Mouse (Mus musculus): ENCODE results near the gene Ifit3b. TPM values are rescaled to one million over a fixed set of nuclear protein-coding genes. Genes with fewer than 3 reads are reported as not detected.
"Not testable (repeated sequence)": the region's sequence is repeated elsewhere in the genome, so short reads cannot be mapped to it uniquely, and the experiment has no call there.

Ifit3b gene
- polyA plus RNA-seq, 1 experiment, result not detected

GRCm38 (mm10) chr19:34588959-34589358 lies 18.8 kb upstream of the Ifit3b start:
- no peak for TF ChIP-seq FOSL1 (IDR thresholded peaks at IDR 0.05; ENCODE audit: insufficient read depth, low read length, poor library complexity, severe bottlenecking)
- no peak for TF ChIP-seq MAX (IDR thresholded peaks at IDR 0.05)
- no peak for TF ChIP-seq MYOG (IDR thresholded peaks at IDR 0.05; ENCODE audit: control insufficient read depth, extremely low read depth, insufficient read length)
- TF ChIP-seq USF1 (IDR thresholded peaks at IDR 0.05; ENCODE audit: low read depth), result no peak
- TF ChIP-seq CTCF (IDR thresholded peaks at IDR 0.05; ENCODE audit: control insufficient read depth, insufficient read depth, insufficient read length), result no peak
- TF ChIP-seq MYOD1 (IDR thresholded peaks at IDR 0.05; ENCODE audit: control insufficient read depth, insufficient read length, low read depth), result no peak
- no peak for TF ChIP-seq CEBPB (IDR thresholded peaks at IDR 0.05; ENCODE audit: low read depth)
- Histone ChIP-seq H3K79me2 (ENCODE audit: control insufficient read depth, insufficient read depth) (no peaks in the 10 kb centered on the region), H3K36me3 (ENCODE audit: control insufficient read depth, insufficient read depth) (no peaks in the 10 kb centered on the region), H3K79me3 (ENCODE audit: low read depth) (no peaks in the 10 kb centered on the region), H3K4me3 (ENCODE audit: insufficient read depth, poor library complexity, severe bottlenecking) (no peak overlapping the region), H3ac (ENCODE audit: control insufficient read depth, insufficient read length, low read depth) (no peak overlapping the region), H3K27me3 (ENCODE audit: control insufficient read depth, insufficient read depth, insufficient read length) (no peaks in the 10 kb centered on the region)

- no peaks in the 10 kb centered on the region for H3K79me2 ChIP-seq (ENCODE audit: control insufficient read depth, insufficient read depth)
- no peaks in the 10 kb centered on the region for H3K79me3 ChIP-seq (ENCODE audit: low read depth)
- TF ChIP-seq FOSL1 (IDR thresholded peaks at IDR 0.05; ENCODE audit: insufficient read depth, low read length, poor library complexity, severe bottlenecking), result no peak
- no peak for TF ChIP-seq USF1 (IDR thresholded peaks at IDR 0.05; ENCODE audit: low read depth)
- no peak for TF ChIP-seq MYOG (IDR thresholded peaks at IDR 0.05; ENCODE audit: control insufficient read depth, extremely low read depth, insufficient read length)
- TF ChIP-seq CTCF (IDR thresholded peaks at IDR 0.05; ENCODE audit: control insufficient read depth, insufficient read depth, insufficient read length), result no peak
- TF ChIP-seq MYOD1 (IDR thresholded peaks at IDR 0.05; ENCODE audit: control insufficient read depth, insufficient read length, low read depth), result no peak
- TF ChIP-seq MAX (IDR thresholded peaks at IDR 0.05), result no peak
- no peak for TF ChIP-seq CEBPB (IDR thresholded peaks at IDR 0.05; ENCODE audit: low read depth)
Measured at GRCm38 (mm10) chr19:34593456-34593855, 14.3 kb upstream of the Ifit3b start.

GRCm38 (mm10) chr19:34594523-34594922 lies 13.2 kb upstream of the Ifit3b start:
- not testable (repeated sequence) for H3K27me3 ChIP-seq (ENCODE audit: control insufficient read depth, insufficient read depth, insufficient read length); H3K4me3 ChIP-seq (ENCODE audit: insufficient read depth, poor library complexity, severe bottlenecking); H3K79me3 ChIP-seq (ENCODE audit: low read depth); H3K36me3 ChIP-seq (ENCODE audit: control insufficient read depth, insufficient read depth); H3ac ChIP-seq (ENCODE audit: control insufficient read depth, insufficient read length, low read depth); H3K79me2 ChIP-seq (ENCODE audit: control insufficient read depth, insufficient read depth)

More at GRCm38 (mm10) chr19:34593456-34593855, 14.3 kb upstream of the Ifit3b start:
- no peak overlapping the region for H3K4me3 ChIP-seq (ENCODE audit: insufficient read depth, poor library complexity, severe bottlenecking)
- no peaks in the 10 kb centered on the region for H3K36me3 ChIP-seq (ENCODE audit: control insufficient read depth, insufficient read depth)
- no peak overlapping the region for H3ac ChIP-seq (ENCODE audit: control insufficient read depth, insufficient read length, low read depth)
- H3K27me3 ChIP-seq (ENCODE audit: control insufficient read depth, insufficient read depth, insufficient read length), result peaks cover 1% of the 10 kb centered on the region

GRCm38 (mm10) chr19:34596811-34597210 lies 11.0 kb upstream of the Ifit3b start:
- Histone ChIP-seq H3K27me3 (ENCODE audit: control insufficient read depth, insufficient read depth, insufficient read length) (peaks cover 3% of the 10 kb centered on the region), H3K79me2 (ENCODE audit: control insufficient read depth, insufficient read depth) (no peaks in the 10 kb centered on the region), H3K36me3 (ENCODE audit: control insufficient read depth, insufficient read depth) (no peaks in the 10 kb centered on the region), H3K4me3 (ENCODE audit: insufficient read depth, poor library complexity, severe bottlenecking) (no peak overlapping the region), H3K79me3 (ENCODE audit: low read depth) (no peaks in the 10 kb centered on the region), H3ac (ENCODE audit: control insufficient read depth, insufficient read length, low read depth) (no peak overlapping the region)
- TF ChIP-seq CEBPB (IDR thresholded peaks at IDR 0.05; ENCODE audit: low read depth), result peak; percentile 41
- no peak for TF ChIP-seq USF1 (IDR thresholded peaks at IDR 0.05; ENCODE audit: low read depth)

- H3K36me3 ChIP-seq (ENCODE audit: control insufficient read depth, insufficient read depth), result no peaks in the 10 kb centered on the region
- no peak overlapping the region for H3K4me3 ChIP-seq (ENCODE audit: insufficient read depth, poor library complexity, severe bottlenecking)
- no peak overlapping the region for H3ac ChIP-seq (ENCODE audit: control insufficient read depth, insufficient read length, low read depth)
- TF ChIP-seq FOSL1 (IDR thresholded peaks at IDR 0.05; ENCODE audit: insufficient read depth, low read length, poor library complexity, severe bottlenecking), result no peak
- no peak for TF ChIP-seq MAX (IDR thresholded peaks at IDR 0.05)
- TF ChIP-seq MYOG (IDR thresholded peaks at IDR 0.05; ENCODE audit: control insufficient read depth, extremely low read depth, insufficient read length), result no peak
- TF ChIP-seq CTCF (IDR thresholded peaks at IDR 0.05; ENCODE audit: control insufficient read depth, insufficient read depth, insufficient read length), result no peak
- no peak for TF ChIP-seq USF1 (IDR thresholded peaks at IDR 0.05; ENCODE audit: low read depth)
- TF ChIP-seq CEBPB (IDR thresholded peaks at IDR 0.05; ENCODE audit: low read depth), result no peak
- TF ChIP-seq MYOD1 (IDR thresholded peaks at IDR 0.05; ENCODE audit: control insufficient read depth, insufficient read length, low read depth), result no peak
- H3K79me3 ChIP-seq (ENCODE audit: low read depth), result no peaks in the 10 kb centered on the region
- H3K27me3 ChIP-seq (ENCODE audit: control insufficient read depth, insufficient read depth, insufficient read length), result peaks cover 3% of the 10 kb centered on the region
- no peaks in the 10 kb centered on the region for H3K79me2 ChIP-seq (ENCODE audit: control insufficient read depth, insufficient read depth)
Measured at GRCm38 (mm10) chr19:34598341-34598740, 9.4 kb upstream of the Ifit3b start.

GRCm38 (mm10) chr19:34599250-34599649 lies 8.5 kb upstream of the Ifit3b start:
- H3K79me3 ChIP-seq (ENCODE audit: low read depth); H3K36me3 ChIP-seq (ENCODE audit: control insufficient read depth, insufficient read depth); H3K79me2 ChIP-seq (ENCODE audit: control insufficient read depth, insufficient read depth); H3ac ChIP-seq (ENCODE audit: control insufficient read depth, insufficient read length, low read depth); H3K4me3 ChIP-seq (ENCODE audit: insufficient read depth, poor library complexity, severe bottlenecking); H3K27me3 ChIP-seq (ENCODE audit: control insufficient read depth, insufficient read depth, insufficient read length): not testable (repeated sequence)

- H3K79me2 ChIP-seq (ENCODE audit: control insufficient read depth, insufficient read depth); H3ac ChIP-seq (ENCODE audit: control insufficient read depth, insufficient read length, low read depth); H3K36me3 ChIP-seq (ENCODE audit: control insufficient read depth, insufficient read depth); H3K79me3 ChIP-seq (ENCODE audit: low read depth); H3K4me3 ChIP-seq (ENCODE audit: insufficient read depth, poor library complexity, severe bottlenecking); H3K27me3 ChIP-seq (ENCODE audit: control insufficient read depth, insufficient read depth, insufficient read length): not testable (repeated sequence)
Measured at GRCm38 (mm10) chr19:34601888-34602287, 5.9 kb upstream of the Ifit3b start, which contains the start of gene Ifit1bl1. TSS of gene Ifit1bl1 (minus strand) at chr19:34601956.
